ENCODE assay signal across 12 mouse cellular contexts in genomic region chr8:91390369-91391020, GRCm38 (mm10).
A peak's percentile ranks its signal among the peaks of the same experiment; 100 is the strongest.
DNase-seq lines count a peak whose midpoint lies in the region; ATAC-seq and TF ChIP-seq lines count a peak whose summit lies in the region.
"Had no signal": no experiment of that assay in that cellular context is flagged by ENCODE, and none has a peak within 500 bp of the region (broad histone marks: within the 10 kb centered on the region; RNA-seq: fewer than 3 reads in every experiment).

No protein-coding gene starts in this region.

- no peaks in the 10 kb centered on the region for H3K36me3 ChIP-seq in hindbrain, postnatal 0 days (ENCODE audit: insufficient read depth, low read length)
- no peaks in the 10 kb centered on the region for H3K36me3 ChIP-seq in hindbrain, embryonic 14.5 days (replicated peaks; ENCODE audit: control insufficient read depth, insufficient read depth)
- H3K36me3 ChIP-seq in midbrain, embryonic 15.5 days (replicated peaks) = no peaks in the 10 kb centered on the region
- no peaks in the 10 kb centered on the region for H3K36me3 ChIP-seq in midbrain, embryonic 11.5 days (ENCODE audit: control insufficient read depth, insufficient read depth, low read length)

- TF ChIP-seq CTCF in hindbrain, postnatal 0 days (IDR thresholded peaks at IDR 0.05; ENCODE audit: low read depth) = no peak

- no peak overlapping the region for H3K4me3 ChIP-seq in hindbrain, postnatal 0 days (ENCODE audit: low read length)
- no peak overlapping the region for H3K4me3 ChIP-seq in hindbrain, embryonic 14.5 days (replicated peaks; ENCODE audit: low read length)
- H3K4me3 ChIP-seq in midbrain, embryonic 15.5 days = no peak overlapping the region
- H3K4me3 ChIP-seq in midbrain, embryonic 11.5 days (ENCODE audit: low read depth, low read length) = no peak overlapping the region
- H3K4me3 ChIP-seq: megakaryocyte, embryonic 14.5 days had no signal

- H3K9me3 ChIP-seq in hindbrain, postnatal 0 days (ENCODE audit: low read length) = no peaks in the 10 kb centered on the region
- no peaks in the 10 kb centered on the region for H3K9me3 ChIP-seq in hindbrain, embryonic 14.5 days (ENCODE audit: control insufficient read depth, low read length)
- H3K9me3 ChIP-seq in midbrain, embryonic 15.5 days = no peaks in the 10 kb centered on the region
- no peaks in the 10 kb centered on the region for H3K9me3 ChIP-seq in midbrain, embryonic 11.5 days (ENCODE audit: control insufficient read depth, low read length)

- H3K27ac ChIP-seq in hindbrain, postnatal 0 days = no peak overlapping the region
- H3K27ac ChIP-seq in hindbrain, embryonic 14.5 days = no peak overlapping the region
- H3K27ac ChIP-seq in midbrain, embryonic 15.5 days = peak overlapping the region; percentile 21; the same call in 1 of the 2 replicates
- H3K27ac ChIP-seq in midbrain, embryonic 11.5 days (ENCODE audit: low read depth, low read length) = no peak overlapping the region

- peaks cover 4% of the 10 kb centered on the region; the same call in 1 of the 2 replicates for H3K4me1 ChIP-seq in hindbrain, postnatal 0 days (ENCODE audit: insufficient read depth, low read length)
- no peaks in the 10 kb centered on the region; the same call in none of the 2 replicates for H3K4me1 ChIP-seq in hindbrain, embryonic 14.5 days (replicated peaks; ENCODE audit: control insufficient read depth, insufficient read depth, low read length)
- peaks cover 5% of the 10 kb centered on the region for H3K4me1 ChIP-seq in midbrain, embryonic 15.5 days
- no peaks in the 10 kb centered on the region; the same call in 1 of the 2 replicates for H3K4me1 ChIP-seq in midbrain, embryonic 11.5 days (ENCODE audit: control insufficient read depth, insufficient read depth, low read length)

- DNase-seq in cerebellum, adult 11 months = no peak
- DNase-seq in hindbrain, postnatal 0 days (ENCODE audit: low spot score) = no peak
- DNase-seq in hindbrain, embryonic 14.5 days (ENCODE audit: low spot score) = no peak
- no peak for DNase-seq in midbrain, embryonic 11.5 days (ENCODE audit: low spot score, missing footprints)
- no peak for DNase-seq in adrenal gland, postnatal 25 days
- DNase-seq: heart, postnatal 36 days; thymus, postnatal 14 days had no signal

- no peaks in the 10 kb centered on the region for H3K27me3 ChIP-seq in hindbrain, postnatal 0 days (ENCODE audit: insufficient read depth, low read length)
- no peaks in the 10 kb centered on the region for H3K27me3 ChIP-seq in hindbrain, embryonic 14.5 days (ENCODE audit: control insufficient read depth, insufficient read depth, low read length)
- H3K27me3 ChIP-seq in midbrain, embryonic 15.5 days (replicated peaks) = no peaks in the 10 kb centered on the region
- H3K27me3 ChIP-seq in midbrain, embryonic 11.5 days (ENCODE audit: control insufficient read depth, insufficient read depth, low read length) = no peaks in the 10 kb centered on the region
- H3K27me3 ChIP-seq: megakaryocyte, embryonic 14.5 days had no signal

- ATAC-seq in cerebellum, adult (ENCODE audit: insufficient number of reproducible peaks, low FRiP score, low TSS enrichment) = peak; percentile 50; the same call in 1 of the 2 replicates
- ATAC-seq in hindbrain, postnatal 0 days = no peak
- no peak for ATAC-seq in hindbrain, embryonic 14.5 days (ENCODE audit: low FRiP score)
- no peak for ATAC-seq in midbrain, embryonic 15.5 days (replicated peaks)
- no peak for ATAC-seq in midbrain, embryonic 11.5 days (ENCODE audit: low FRiP score)
- peak; percentile 63; the same call in 1 of the 2 replicates for ATAC-seq in megakaryocyte-erythroid progenitor cell, adult 5-6 weeks (replicated peaks; ENCODE audit: low FRiP score, low TSS enrichment, poor library complexity, severe bottlenecking)
- ATAC-seq: forebrain, embryonic 14.5 days had no signal

- WGBS in hindbrain, postnatal 0 days = 56% methylated on average over 9 of the region's 9 CpGs
- WGBS in hindbrain, embryonic 14.5 days = 70% methylated on average over 9 of the region's 9 CpGs
- 43% methylated on average over 9 of the region's 9 CpGs for WGBS in midbrain, embryonic 15.5 days
- WGBS in midbrain, embryonic 11.5 days = 61% methylated on average over 9 of the region's 9 CpGs

- H3K9ac ChIP-seq in hindbrain, postnatal 0 days (replicated peaks; ENCODE audit: low read length) = 0 out of 2 replicates have a peak overlapping the region, but pooled peaks have one; percentile 17
- no peak overlapping the region for H3K9ac ChIP-seq in hindbrain, embryonic 14.5 days
- H3K9ac ChIP-seq in midbrain, embryonic 15.5 days = no peak overlapping the region
- H3K9ac ChIP-seq in midbrain, embryonic 11.5 days (ENCODE audit: low read length) = no peak overlapping the region

- no peak overlapping the region for H3K4me2 ChIP-seq in hindbrain, postnatal 0 days (ENCODE audit: low read depth, low read length)
- no peak overlapping the region for H3K4me2 ChIP-seq in hindbrain, embryonic 14.5 days (replicated peaks)
- no peak overlapping the region for H3K4me2 ChIP-seq in midbrain, embryonic 15.5 days
- H3K4me2 ChIP-seq in midbrain, embryonic 11.5 days = no peak overlapping the region

Comparison
In these comparisons a context has a peak if more than half of its experiments do, and no peak if none do; other contexts are left out.
1. ATAC-seq: peak in cerebellum, adult (single experiment) and megakaryocyte-erythroid progenitor cell, adult 5-6 weeks (single experiment); none in hindbrain, postnatal 0 days (single experiment), hindbrain, embryonic 14.5 days (single experiment), midbrain, embryonic 15.5 days (single experiment) and midbrain, embryonic 11.5 days (single experiment).